Mouse (Mus musculus) intestine, postnatal 0 days (tissue): ENCODE results near the gene Smim20. TPM values are rescaled to one million over a fixed set of nuclear protein-coding genes. Genes with fewer than 3 reads are reported as not detected.

Experiments
- ATAC-seq: fragments of 200-750 bp; cut with Nextera tagmentation; 2 replicates; pipeline ENCODE4 v1.8.0; 2017; ENCODE audit warnings: mild to moderate bottlenecking, moderate TSS enrichment, moderate library complexity
- H3K27ac ChIP-seq: fragments of 300-500 bp; sonication (generic); 2 replicates; pipeline ENCODE4 v1.5.1; 2014; ENCODE audit warnings: mild to moderate bottlenecking, low read depth, low read length, moderate library complexity
- H3K27me3 ChIP-seq: fragments of 300-500 bp; sonication (generic); replicated peaks from 2 replicates; pipeline ENCODE4 v1.6.1; 2014; ENCODE audit warnings: low read length, mixed read lengths; ENCODE audit not compliant: control insufficient read depth, insufficient read depth
- H3K36me3 ChIP-seq: fragments of 300-500 bp; sonication (generic); 2 replicates; pipeline ENCODE4 v1.6.1; 2014; ENCODE audit warnings: mild to moderate bottlenecking, moderate library complexity; ENCODE audit not compliant: control insufficient read depth, insufficient read depth
- H3K4me1 ChIP-seq: fragments of 300-500 bp; sonication (generic); replicated peaks from 2 replicates; pipeline ENCODE4 v1.6.1; 2014; ENCODE audit warnings: antibody characterized with exemption, low read length, mixed read lengths; ENCODE audit not compliant: control insufficient read depth, insufficient read depth
- H3K4me2 ChIP-seq: fragments of 300-500 bp; sonication (generic); replicated peaks from 2 replicates; pipeline ENCODE4 v1.6.1; 2014; ENCODE audit warnings: low read depth, mild to moderate bottlenecking, moderate library complexity
- H3K4me3 ChIP-seq: fragments of 300-500 bp; sonication (generic); 2 replicates; pipeline ENCODE4 v1.5.1; 2014; ENCODE audit warnings: low read depth, low read length
- H3K9ac ChIP-seq: fragments of 300-500 bp; sonication (generic); 2 replicates; pipeline ENCODE4 v1.6.1; 2014; ENCODE audit warnings: mild to moderate bottlenecking, low read depth, low read length
- H3K9me3 ChIP-seq: fragments of 300-500 bp; sonication (generic); 2 replicates; pipeline ENCODE4 v1.6.1; 2016; ENCODE audit warnings: mixed run types; ENCODE audit not compliant: control insufficient read depth
- CTCF ChIP-seq: sonication (generic); IDR thresholded peaks from 2 replicates; pipeline ENCODE4 v1.5.1; 2016; ENCODE audit warnings: low read depth, mild to moderate bottlenecking, control low read depth, antibody characterized with exemption, moderate library complexity
- WGBS: fragments of 180-500 bp; shearing (Covaris S2); extraction: QIAGEN DNeasy Blood & Tissue Kit; methylation state at CpG from one replicate; pipeline ENCODE4 v1.1.7; 2014; 5-methylcytosine and 5-hydroxymethylcytosine counted together
- polyA plus RNA-seq: library from polyadenylated mRNA; unstranded; fragments of >200 nt; fragmentation: Nextera tagmentation; extraction: Ambion mirVana; gene quantifications from 2 replicates; pipeline ENCODE4 v1.2.1, GENCODE M21; 2015

Smim20 gene
- polyA plus RNA-seq, 1 experiment from 2014 or later: 162 TPM

GRCm38 (mm10) chr5:53259894-53260293 is 7.0 kb upstream of the Smim20 start:
- Histone ChIP-seq H3K27me3 (peaks cover 8% of the 10 kb centered on the region; the same call in 1 of the 2 replicates), H3K4me3 (no peak overlapping the region), H3K4me2 (no peak overlapping the region), H3K4me1 (peaks cover 6% of the 10 kb centered on the region; the same call in 1 of the 2 replicates), H3K36me3 (no peaks in the 10 kb centered on the region), H3K27ac (no peak overlapping the region), H3K9me3 (no peaks in the 10 kb centered on the region), H3K9ac (no peak overlapping the region)
- no peak for ATAC-seq
- TF ChIP-seq CTCF: no peak
- 69% methylated on average over 5 of the region's 5 CpGs for WGBS

GRCm38 (mm10) chr5:53261999-53262398 is 4.9 kb upstream of the Smim20 start:
- H3K36me3 ChIP-seq: no peaks in the 10 kb centered on the region
- WGBS: 73% methylated on average over 10 of the region's 10 CpGs

GRCm38 (mm10) chr5:53264061-53264460 is 2.8 kb upstream of the Smim20 start:
- H3K9ac ChIP-seq: no peak overlapping the region
- WGBS: 61% methylated on average over 5 of the region's 5 CpGs
- H3K27ac ChIP-seq: no peak overlapping the region
- no peaks in the 10 kb centered on the region for H3K9me3 ChIP-seq
- TF ChIP-seq CTCF: no peak
- H3K4me3 ChIP-seq: no peak overlapping the region
- H3K4me1 ChIP-seq: 0 out of 2 replicates have a peak, but pooled peaks cover 12% of the 10 kb centered on the region
- no peak overlapping the region for H3K4me2 ChIP-seq
- H3K27me3 ChIP-seq: no peaks in the 10 kb centered on the region; the same call in 1 of the 2 replicates
- no peak for ATAC-seq
- H3K36me3 ChIP-seq: no peaks in the 10 kb centered on the region

More at GRCm38 (mm10) chr5:53261999-53262398, 4.9 kb upstream of the Smim20 start:
- Histone ChIP-seq H3K4me1 (peaks cover 6% of the 10 kb centered on the region; the same call in 1 of the 2 replicates), H3K27me3 (peaks cover 8% of the 10 kb centered on the region; the same call in 1 of the 2 replicates), H3K27ac (no peak overlapping the region), H3K9me3 (no peaks in the 10 kb centered on the region), H3K4me2 (no peak overlapping the region), H3K9ac (no peak overlapping the region), H3K4me3 (no peak overlapping the region)
- TF ChIP-seq CTCF: no peak
- no peak for ATAC-seq

GRCm38 (mm10) chr5:53265740-53266139 is 1.1 kb upstream of the Smim20 start:
- Histone ChIP-seq H3K4me1 (0 out of 2 replicates have a peak, but pooled peaks cover 12% of the 10 kb centered on the region), H3K36me3 (no peaks in the 10 kb centered on the region), H3K4me2 (no peak overlapping the region), H3K27me3 (no peaks in the 10 kb centered on the region), H3K27ac (no peak overlapping the region), H3K9ac (no peak overlapping the region), H3K4me3 (no peak overlapping the region), H3K9me3 (no peaks in the 10 kb centered on the region)
- TF ChIP-seq CTCF: no peak
- ATAC-seq: no peak
- 76% methylated on average over 12 of the region's 12 CpGs for WGBS

GRCm38 (mm10) chr5:53266181-53266580 is 702 bp upstream of the Smim20 start:
- Histone ChIP-seq H3K9ac (no peak overlapping the region), H3K27ac (no peak overlapping the region), H3K9me3 (no peaks in the 10 kb centered on the region), H3K36me3 (no peaks in the 10 kb centered on the region), H3K4me3 (no peak overlapping the region), H3K4me2 (no peak overlapping the region), H3K4me1 (0 out of 2 replicates have a peak, but pooled peaks cover 12% of the 10 kb centered on the region), H3K27me3 (no peaks in the 10 kb centered on the region)
- TF ChIP-seq CTCF: no peak
- WGBS: 87% methylated on average over 4 of the region's 4 CpGs
- no peak for ATAC-seq

- 0 out of 2 replicates have a peak, but pooled peaks cover 12% of the 10 kb centered on the region for H3K4me1 ChIP-seq
- peak overlapping the region; percentile 83 for H3K4me2 ChIP-seq
- TF ChIP-seq CTCF: peak; percentile 55
- 77% methylated on average over 6 of the region's 6 CpGs for WGBS
- no peaks in the 10 kb centered on the region for H3K36me3 ChIP-seq
- H3K27me3 ChIP-seq: no peaks in the 10 kb centered on the region
- no peak overlapping the region for H3K9ac ChIP-seq
- no peak for ATAC-seq
- H3K27ac ChIP-seq: no peak overlapping the region; the same call in 1 of the 2 replicates
- no peak overlapping the region for H3K4me3 ChIP-seq
- H3K9me3 ChIP-seq: no peaks in the 10 kb centered on the region
These were observed 1.3 kb downstream of the Smim20 start for GRCm38 (mm10) chr5:53268095-53268692.
